Mouse (Mus musculus) limb, embryonic 15.5 days (tissue): ENCODE data around the gene Psmc3. TPM values are rescaled to one million over a fixed set of nuclear protein-coding genes. Genes with fewer than 3 reads are reported as not detected.

ENCODE experiments used
- ATAC-seq: fragments of 200-750 bp; cut with Nextera tagmentation; 2 replicates; pipeline ENCODE4 v1.8.0; 2017; ENCODE audit warnings: low read depth, moderate TSS enrichment; ENCODE audit not compliant: insufficient number of reproducible peaks, low FRiP score, low TSS enrichment
- H3K27ac ChIP-seq: fragments of 300-500 bp; sonication (generic); 2 replicates; pipeline ENCODE4 v1.5.1; 2015; ENCODE audit warnings: moderate library complexity, mild to moderate bottlenecking, inconsistent platforms
- H3K27me3 ChIP-seq: fragments of 300-500 bp; sonication (generic); 2 replicates; pipeline ENCODE4 v1.6.1; 2015; ENCODE audit warnings: inconsistent platforms
- H3K36me3 ChIP-seq: fragments of 300-500 bp; sonication (generic); 2 replicates; pipeline ENCODE4 v1.6.1; 2015; ENCODE audit warnings: inconsistent platforms
- H3K4me1 ChIP-seq: fragments of 300-500 bp; sonication (generic); 2 replicates; pipeline ENCODE4 v1.6.1; 2015; ENCODE audit warnings: inconsistent platforms
- H3K4me2 ChIP-seq: fragments of 300-500 bp; sonication (generic); 2 replicates; pipeline ENCODE4 v1.6.1; 2015; ENCODE audit warnings: mild to moderate bottlenecking, inconsistent platforms
- H3K4me3 ChIP-seq: fragments of 300-500 bp; sonication (generic); 2 replicates; pipeline ENCODE4 v1.5.1; 2015; ENCODE audit warnings: mild to moderate bottlenecking, inconsistent platforms
- H3K9ac ChIP-seq: fragments of 300-500 bp; sonication (generic); 2 replicates; pipeline ENCODE4 v1.6.1; 2015; ENCODE audit warnings: inconsistent platforms
- H3K9me3 ChIP-seq: fragments of 300-500 bp; sonication (generic); 2 replicates; pipeline ENCODE4 v1.6.1; 2016; ENCODE audit warnings: inconsistent platforms
- WGBS: fragments of 180-500 bp; shearing (Covaris S2); methylation state at CpG from one replicate; pipeline ENCODE4 v1.1.7; 2015; 5-methylcytosine and 5-hydroxymethylcytosine counted together
- polyA plus RNA-seq: library from polyadenylated mRNA; unstranded; fragments of >200 nt; fragmentation: Nextera tagmentation; extraction: Ambion mirVana; gene quantifications from 2 replicates; pipeline ENCODE4 v1.2.1, GENCODE M21; 2015

The Psmc3 gene
- polyA plus RNA-seq, 1 experiment from 2014 or later, result 248 TPM

DNA sequence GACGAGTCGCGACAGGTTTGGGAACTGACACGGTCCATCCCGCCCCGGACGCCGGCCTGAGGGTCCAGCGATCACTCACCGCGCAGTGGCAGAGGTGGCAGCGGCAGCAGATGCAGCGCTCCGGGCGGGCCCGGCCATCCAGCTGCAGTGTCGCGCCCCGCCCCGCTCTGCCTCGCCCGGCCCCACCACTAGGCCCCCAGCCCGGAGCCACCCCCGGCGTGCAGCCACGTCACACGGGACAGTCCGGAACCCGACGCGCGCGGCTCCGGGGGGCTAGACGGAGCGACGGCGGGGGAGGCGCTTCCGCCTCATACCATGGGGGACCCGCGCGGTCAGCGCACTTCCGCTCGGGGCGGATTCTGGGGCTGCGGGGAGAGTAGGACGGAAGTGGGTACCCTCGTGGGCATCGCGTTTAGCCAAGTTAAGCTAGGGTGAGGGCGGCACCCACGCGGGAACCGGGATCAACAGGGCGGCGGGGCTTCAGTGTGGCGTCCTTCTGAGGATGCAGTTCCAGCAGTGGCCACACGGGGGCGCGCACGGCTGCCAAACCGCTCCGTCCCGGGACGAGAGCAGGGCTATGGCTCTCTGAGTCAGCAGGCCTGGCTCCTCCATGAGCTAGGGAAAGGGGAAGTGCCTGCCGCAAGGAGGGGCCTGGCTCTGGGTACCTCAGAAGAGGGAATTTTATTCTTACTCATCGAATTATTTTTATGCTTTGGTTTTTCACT, 16.4 kb downstream of the Psmc3 start, which contains the start of gene Slc39a13:
Slc39a13 (minus strand) TSS at position 342 of the 725 bp plus-strand sequence.
- H3K4me1 ChIP-seq, result peaks cover 25% of the 10 kb centered on the region
- under 1% methylated on average over 69 of the region's 69 CpGs for WGBS
- no peaks in the 10 kb centered on the region for H3K9me3 ChIP-seq
- ATAC-seq, result peak; percentile 97
- H3K4me2 ChIP-seq, result peak within 1 kb of the TSS; percentile 78
- peak within 1 kb of the TSS; percentile 93 for H3K27ac ChIP-seq
- H3K27me3 ChIP-seq, result no peaks in the 10 kb centered on the region
- peak within 1 kb of the TSS; percentile 69 for H3K9ac ChIP-seq
- H3K4me3 ChIP-seq, result peak within 1 kb of the TSS; percentile 68
- peaks cover 21% of the 10 kb centered on the region for H3K36me3 ChIP-seq

DNA sequence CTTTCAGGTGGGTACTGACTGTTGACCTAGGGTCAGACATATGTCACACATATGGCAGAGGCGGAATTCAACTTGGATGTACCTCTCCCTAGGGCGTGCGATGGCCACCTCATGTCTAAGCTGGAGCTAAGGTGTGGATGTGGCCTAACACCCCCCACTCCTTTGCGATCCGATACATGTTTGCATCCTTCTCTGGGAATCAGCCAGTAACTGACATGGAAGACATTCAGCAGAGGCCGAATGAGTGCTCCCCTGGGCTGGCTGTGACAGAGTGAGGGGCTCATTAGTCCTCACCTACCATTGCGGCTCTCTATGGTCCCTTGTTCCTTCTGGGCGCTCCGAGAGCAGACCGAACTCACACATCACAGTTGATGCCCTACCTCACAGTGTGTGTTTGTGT, 17.2 kb downstream of the Psmc3 start:
- Histone ChIP-seq H3K4me1 (peaks cover 23% of the 10 kb centered on the region), H3K4me3 (peak overlapping the region; percentile 68), H3K4me2 (peak overlapping the region; percentile 78), H3K9me3 (no peaks in the 10 kb centered on the region), H3K27me3 (no peaks in the 10 kb centered on the region), H3K9ac (no peak overlapping the region), H3K36me3 (peaks cover 16% of the 10 kb centered on the region), H3K27ac (peak overlapping the region; percentile 93)
- no peak for ATAC-seq
- WGBS, result 82% methylated on average over 10 of the region's 10 CpGs

GRCm38 (mm10) chr2:91072092-91072491, 18.3 kb downstream of the Psmc3 start:
- H3K27me3 ChIP-seq, result no peaks in the 10 kb centered on the region
- no peaks in the 10 kb centered on the region for H3K9me3 ChIP-seq
- H3K4me1 ChIP-seq, result peaks cover 21% of the 10 kb centered on the region
- no peak overlapping the region for H3K4me2 ChIP-seq
- no peak overlapping the region for H3K4me3 ChIP-seq
- no peak for ATAC-seq
- H3K36me3 ChIP-seq, result peaks cover 7% of the 10 kb centered on the region
- H3K27ac ChIP-seq, result no peak overlapping the region
- 40% methylated on average over 1 of the region's 1 CpGs for WGBS
- H3K9ac ChIP-seq, result no peak overlapping the region

GRCm38 (mm10) chr2:91077957-91078313, 24.1 kb downstream of the Psmc3 start:
- no peaks in the 10 kb centered on the region for H3K36me3 ChIP-seq
- no peaks in the 10 kb centered on the region for H3K9me3 ChIP-seq
- 0 out of 2 replicates have a peak, but pooled peaks have one; percentile 8 for ATAC-seq
- H3K4me2 ChIP-seq, result peak overlapping the region; percentile 93
- peaks cover 18% of the 10 kb centered on the region for H3K4me1 ChIP-seq
- no peaks in the 10 kb centered on the region for H3K27me3 ChIP-seq
- H3K27ac ChIP-seq, result no peak overlapping the region
- WGBS, result 12% methylated on average over 12 of the region's 12 CpGs
- 0 out of 2 replicates have a peak overlapping the region, but pooled peaks have one; percentile 45 for H3K9ac ChIP-seq
- H3K4me3 ChIP-seq, result peak overlapping the region; percentile 45

GRCm38 (mm10) chr2:91078314-91079025, 24.7 kb downstream of the Psmc3 start:
- no peaks in the 10 kb centered on the region for H3K27me3 ChIP-seq

GRCm38 (mm10) chr2:91079026-91079384, 25.2 kb downstream of the Psmc3 start:
- Histone ChIP-seq H3K9me3 (no peaks in the 10 kb centered on the region), H3K4me1 (peaks cover 19% of the 10 kb centered on the region), H3K9ac (peak overlapping the region; percentile 45), H3K36me3 (no peaks in the 10 kb centered on the region), H3K27me3 (no peaks in the 10 kb centered on the region), H3K27ac (no peak overlapping the region), H3K4me2 (peak overlapping the region; percentile 93), H3K4me3 (peak overlapping the region; percentile 45)
- no peak for ATAC-seq
- 15% methylated on average over 5 of the region's 5 CpGs for WGBS

More at GRCm38 (mm10) chr2:91078314-91079025, 24.7 kb downstream of the Psmc3 start:
- H3K9me3 ChIP-seq, result no peaks in the 10 kb centered on the region
- peak overlapping the region; percentile 45 for H3K4me3 ChIP-seq
- peak overlapping the region; percentile 93 for H3K4me2 ChIP-seq
- WGBS, result under 1% methylated on average over 29 of the region's 36 CpGs
- peaks cover 19% of the 10 kb centered on the region for H3K4me1 ChIP-seq
- H3K36me3 ChIP-seq, result no peaks in the 10 kb centered on the region
- no peak overlapping the region for H3K27ac ChIP-seq
- ATAC-seq, result 0 out of 2 replicates have a peak, but pooled peaks have one; percentile 45
- H3K9ac ChIP-seq, result peak overlapping the region; percentile 45

GRCm38 (mm10) chr2:91080784-91081513, 27.1 kb downstream of the Psmc3 start:
- ATAC-seq, result no peak
- WGBS, result 75% methylated on average over 8 of the region's 8 CpGs
- H3K9ac ChIP-seq, result no peak overlapping the region
- no peak overlapping the region for H3K4me3 ChIP-seq
- H3K4me2 ChIP-seq, result no peak overlapping the region
- H3K27me3 ChIP-seq, result no peaks in the 10 kb centered on the region
- no peak overlapping the region for H3K27ac ChIP-seq
- H3K4me1 ChIP-seq, result peaks cover 19% of the 10 kb centered on the region
- H3K36me3 ChIP-seq, result no peaks in the 10 kb centered on the region
- no peaks in the 10 kb centered on the region for H3K9me3 ChIP-seq

GRCm38 (mm10) chr2:91081775-91082695, 28.2 kb downstream of the Psmc3 start, which contains the start of gene Spi1:
Spi1 (plus strand) TSS chr2:91082390.
- Histone ChIP-seq H3K9ac (no peak within 1 kb of the TSS), H3K4me1 (peaks cover 19% of the 10 kb centered on the region), H3K36me3 (no peaks in the 10 kb centered on the region), H3K4me2 (no peak within 1 kb of the TSS), H3K27ac (no peak within 1 kb of the TSS), H3K4me3 (no peak within 1 kb of the TSS), H3K27me3 (no peaks in the 10 kb centered on the region), H3K9me3 (no peaks in the 10 kb centered on the region)
- 72% methylated on average over 13 of the region's 13 CpGs for WGBS
- ATAC-seq, result no peak

GRCm38 (mm10) chr2:91082844-91083243, 29.0 kb downstream of the Psmc3 start:
- Histone ChIP-seq H3K36me3 (no peaks in the 10 kb centered on the region), H3K9me3 (no peaks in the 10 kb centered on the region), H3K27me3 (no peaks in the 10 kb centered on the region), H3K9ac (no peak overlapping the region), H3K4me2 (no peak overlapping the region), H3K4me3 (no peak overlapping the region), H3K27ac (no peak overlapping the region), H3K4me1 (peaks cover 17% of the 10 kb centered on the region)
- WGBS, result 58% methylated on average over 11 of the region's 11 CpGs
- ATAC-seq, result no peak

- Histone ChIP-seq H3K9me3 (no peaks in the 10 kb centered on the region), H3K4me1 (peaks cover 11% of the 10 kb centered on the region), H3K27me3 (no peaks in the 10 kb centered on the region), H3K9ac (no peak overlapping the region), H3K4me2 (no peak overlapping the region), H3K4me3 (no peak overlapping the region), H3K27ac (no peak overlapping the region), H3K36me3 (no peaks in the 10 kb centered on the region)
- 62% methylated on average over 1 of the region's 1 CpGs for WGBS
- no peak for ATAC-seq
Measured at GRCm38 (mm10) chr2:91083366-91083940, 29.6 kb downstream of the Psmc3 start.
